Mouse (Mus musculus) thymus, adult 2 months (tissue): ENCODE results near the gene Nrg4.

Source experiments
- CTCF ChIP-seq: fragments of 200-500 bp; IDR thresholded peaks from 2 replicates; pipeline ENCODE4 v1.5.1; 2012; ENCODE audit warnings: mild to moderate bottlenecking, control low read depth, low read length, moderate library complexity, borderline replicate concordance; ENCODE audit not compliant: control insufficient read depth, poor library complexity, insufficient read depth; ENCODE audit errors: extremely low read depth
- POLR2A ChIP-seq: fragments of 200-500 bp; IDR thresholded peaks from 2 replicates; pipeline ENCODE4 v1.6.1; 2012; ENCODE audit warnings: mild to moderate bottlenecking, low read length, control low read depth, moderate library complexity; ENCODE audit not compliant: control insufficient read depth, poor library complexity, insufficient read depth; ENCODE audit errors: extremely low read depth

GRCm38 (mm10) chr9:55240852-55241251 is 85.8 kb downstream of the Nrg4 start:
- no peak for TF ChIP-seq CTCF
- no peak for TF ChIP-seq POLR2A
